Mouse (Mus musculus): ENCODE measurements around the gene Stoml2. TPM values are rescaled to one million over a fixed set of nuclear protein-coding genes. Genes with fewer than 3 reads are reported as not detected.
"Not testable (repeated sequence)": the region's sequence is repeated elsewhere in the genome, so short reads cannot be mapped to it uniquely, and the experiment has no call there.

Stoml2 gene
- polyA plus RNA-seq, 1 experiment from 2014 or later, result 286 TPM

DNA sequence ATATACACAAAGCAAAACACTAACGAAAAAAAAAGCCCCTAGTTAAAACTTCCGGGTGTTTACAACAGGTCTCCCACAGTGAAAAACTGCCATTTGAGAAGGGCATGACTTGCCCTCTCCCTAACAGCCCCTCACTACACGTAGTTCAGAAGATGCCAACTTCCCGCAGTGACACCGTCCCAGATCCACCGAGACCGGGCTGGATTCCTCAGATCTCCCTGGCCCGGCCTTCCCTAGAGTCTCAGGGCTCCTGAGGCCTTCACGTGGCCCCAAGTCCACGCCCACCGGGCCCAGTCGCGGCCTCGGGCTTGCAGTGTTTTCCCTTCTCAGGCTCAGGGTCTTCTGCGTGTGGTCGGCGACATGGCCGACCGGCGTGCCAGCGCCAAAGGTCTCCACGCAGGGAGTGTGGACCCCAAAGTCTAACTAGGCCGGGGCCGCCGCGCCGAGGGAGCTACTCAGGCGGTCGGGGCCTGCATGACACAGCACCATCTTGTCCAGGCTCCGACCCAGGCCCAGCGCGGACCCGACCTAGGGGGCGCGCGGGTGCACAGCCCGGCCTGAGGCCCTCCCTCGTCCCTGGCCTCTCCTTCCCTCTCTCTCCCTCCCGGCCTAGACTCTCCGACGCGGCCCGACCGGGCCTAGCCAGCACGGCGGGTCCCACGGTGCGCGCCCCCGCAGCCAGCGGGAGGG is 31.9 kb downstream of the Stoml2 start:
- under 1% methylated on average over 51 of the region's 51 CpGs for WGBS
- H3K4me3 ChIP-seq, result peak overlapping the region; percentile 94
- H3K4me1 ChIP-seq, result peaks cover 15% of the 10 kb centered on the region; the same call in 1 of the 2 replicates
- H3K9me3 ChIP-seq, result no peaks in the 10 kb centered on the region
- peak overlapping the region; percentile 58 for H3K4me2 ChIP-seq
- H3K36me3 ChIP-seq, result peaks cover 22% of the 10 kb centered on the region
- peak; percentile 68 for ATAC-seq (ENCODE audit: insufficient number of reproducible peaks, low FRiP score, low TSS enrichment, low read depth)
- H3K27ac ChIP-seq, result peak overlapping the region; percentile 100
- H3K27me3 ChIP-seq, result no peaks in the 10 kb centered on the region
- peak overlapping the region; percentile 97 for H3K9ac ChIP-seq

DNA sequence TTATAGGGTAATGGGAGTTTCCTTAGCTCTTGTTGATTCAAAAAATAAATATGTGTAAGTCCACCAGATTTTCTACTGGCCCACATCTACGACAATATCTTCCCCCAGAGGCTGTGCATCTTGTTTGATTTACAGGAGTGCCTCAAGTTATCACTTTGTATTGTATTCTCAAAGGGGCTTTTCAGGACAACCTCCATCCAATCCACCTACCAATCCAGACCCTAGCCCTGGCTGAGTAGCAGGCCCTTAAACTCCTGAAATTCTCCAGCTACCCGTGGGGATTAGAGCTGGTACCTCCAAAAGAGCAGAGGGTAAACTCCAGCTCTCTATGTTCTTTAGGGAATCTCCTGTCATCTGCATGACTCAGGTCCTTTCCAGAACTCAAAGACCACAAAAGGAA is 33.5 kb downstream of the Stoml2 start:
- Histone ChIP-seq H3K27ac (no peak overlapping the region), H3K4me2 (peak overlapping the region; percentile 58), H3K4me3 (peak overlapping the region; percentile 94; the same call in 1 of the 2 replicates), H3K27me3 (no peaks in the 10 kb centered on the region), H3K36me3 (peaks cover 28% of the 10 kb centered on the region), H3K9ac (no peak overlapping the region), H3K9me3 (no peaks in the 10 kb centered on the region), H3K4me1 (peaks cover 15% of the 10 kb centered on the region; the same call in 1 of the 2 replicates)
- WGBS, result 61% methylated on average over 2 of the region's 2 CpGs
- ATAC-seq (ENCODE audit: insufficient number of reproducible peaks, low FRiP score, low TSS enrichment, low read depth), result no peak

DNA sequence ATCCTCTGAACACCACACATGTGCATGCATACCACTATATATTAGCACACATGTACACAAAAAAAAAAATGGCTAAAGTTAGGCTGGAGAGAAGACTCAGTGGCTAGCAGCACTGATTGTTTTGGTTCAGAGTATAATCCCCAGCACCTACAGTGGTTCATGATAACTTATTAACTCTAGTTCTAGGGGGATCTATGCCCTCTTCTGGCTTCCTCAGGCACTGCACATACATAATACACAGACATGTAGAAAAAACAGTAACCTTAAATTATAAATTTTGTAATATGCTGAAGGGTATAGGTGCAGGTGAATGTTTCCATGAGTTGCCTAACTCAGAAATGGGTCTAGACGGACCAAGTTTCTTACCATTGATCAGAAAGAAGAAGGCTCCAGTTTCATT is 43.2 kb downstream of the Stoml2 start:
- H3K36me3 ChIP-seq, result peaks cover 97% of the 10 kb centered on the region
- WGBS, result 76% methylated on average over 1 of the region's 1 CpGs

DNA sequence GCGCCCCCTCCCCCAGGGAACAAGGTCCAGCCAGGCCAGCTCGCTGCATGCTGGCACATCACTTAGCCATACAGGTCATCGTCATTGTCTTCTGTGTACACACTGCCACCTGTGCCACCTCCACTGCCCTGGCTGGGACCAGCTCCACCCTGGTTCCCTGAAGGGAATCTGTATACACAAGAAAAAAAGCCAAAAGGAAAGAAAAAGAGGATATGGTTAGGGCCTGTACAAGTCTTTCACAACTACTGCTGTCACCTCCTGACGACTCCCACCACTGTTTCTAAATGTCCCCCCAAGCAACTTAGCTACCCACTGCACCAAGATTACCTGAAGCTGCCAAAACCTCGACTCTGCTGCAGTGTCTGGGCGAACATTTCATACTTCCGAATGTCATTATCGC is 51.0 kb downstream of the Stoml2 start:
- 93% methylated on average over 8 of the region's 8 CpGs for WGBS
- ATAC-seq (ENCODE audit: insufficient number of reproducible peaks, low FRiP score, low TSS enrichment, low read depth); H3K27ac ChIP-seq; H3K4me2 ChIP-seq; H3K4me1 ChIP-seq; H3K9ac ChIP-seq; H3K4me3 ChIP-seq; H3K9me3 ChIP-seq; H3K27me3 ChIP-seq: not testable (repeated sequence)
- peaks cover 67% of the 10 kb centered on the region for H3K36me3 ChIP-seq

More for the DNA sequence above, 43.2 kb downstream of the Stoml2 start:
- Histone ChIP-seq H3K4me3 (no peak overlapping the region), H3K4me1 (no peaks in the 10 kb centered on the region), H3K9ac (no peak overlapping the region), H3K4me2 (no peak overlapping the region), H3K27ac (no peak overlapping the region), H3K27me3 (no peaks in the 10 kb centered on the region), H3K9me3 (no peaks in the 10 kb centered on the region)
- no peak for ATAC-seq (ENCODE audit: insufficient number of reproducible peaks, low FRiP score, low TSS enrichment, low read depth)

DNA sequence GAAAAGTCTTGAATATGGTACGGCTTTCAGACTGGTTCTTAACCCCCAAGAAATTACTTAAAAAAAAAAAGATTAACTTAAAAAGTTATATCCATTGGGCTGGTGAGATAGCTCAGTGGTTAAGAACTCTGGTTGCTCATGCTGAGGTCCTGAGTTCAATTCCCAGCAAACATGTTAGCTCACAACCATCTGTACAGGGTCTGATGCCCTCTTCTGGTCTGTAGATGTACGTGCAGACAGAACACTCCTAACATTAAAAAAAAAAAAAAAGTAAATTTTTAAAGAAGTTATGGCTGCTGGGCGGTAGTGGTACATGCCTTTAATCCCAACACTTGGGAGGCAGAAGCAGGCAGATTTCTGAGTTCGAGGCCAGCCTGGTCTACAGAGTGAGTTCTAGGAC is 53.4 kb downstream of the Stoml2 start:
- Histone ChIP-seq H3K27ac (no peak overlapping the region), H3K4me2 (no peak overlapping the region), H3K27me3 (no peaks in the 10 kb centered on the region), H3K9ac (no peak overlapping the region), H3K36me3 (peaks cover 45% of the 10 kb centered on the region), H3K9me3 (no peaks in the 10 kb centered on the region), H3K4me3 (no peak overlapping the region), H3K4me1 (no peaks in the 10 kb centered on the region)
- WGBS, result 86% methylated on average over 4 of the region's 4 CpGs
- no peak for ATAC-seq (ENCODE audit: insufficient number of reproducible peaks, low FRiP score, low TSS enrichment, low read depth)

Other genes starting within 250 kb of the Stoml2 start
- not detected in 2 replicates for gene Fam205a1, start 177.8 kb downstream of the Stoml2 start, polyA plus RNA-seq (2015; fragmentation: Nextera tagmentation; extraction: Ambion mirVana)
- not detected in 2 replicates for gene Gm12394, start 174.9 kb downstream of the Stoml2 start, polyA plus RNA-seq (2015; fragmentation: Nextera tagmentation; extraction: Ambion mirVana)
- 0.38 TPM in 1 of 2 replicates, not detected in the other for gene Fam205c, start 157.5 kb downstream of the Stoml2 start, polyA plus RNA-seq (2015; fragmentation: Nextera tagmentation; extraction: Ambion mirVana)
- 2.0 and 2.2 TPM in 2 replicates for gene Phf24, start 115.0 kb downstream of the Stoml2 start, polyA plus RNA-seq (2015; fragmentation: Nextera tagmentation; extraction: Ambion mirVana)
- 11.2 and 13.5 TPM in 2 replicates for gene Dnajb5, start 81.9 kb downstream of the Stoml2 start, polyA plus RNA-seq (2015; fragmentation: Nextera tagmentation; extraction: Ambion mirVana)
- 0.42 and 0.55 TPM in 2 replicates for gene 1700022I11Rik, start 62.1 kb downstream of the Stoml2 start, polyA plus RNA-seq (2015; fragmentation: Nextera tagmentation; extraction: Ambion mirVana)
- gene Vcp, start 31.2 kb downstream of the Stoml2 start, polyA plus RNA-seq (2015; fragmentation: Nextera tagmentation; extraction: Ambion mirVana), result 505 and 519 TPM in 2 replicates
- gene Fancg, start 21.2 kb downstream of the Stoml2 start, polyA plus RNA-seq (2015; fragmentation: Nextera tagmentation; extraction: Ambion mirVana), result 20.7 and 26.1 TPM in 2 replicates
- gene Pigo, start 5.9 kb downstream of the Stoml2 start, polyA plus RNA-seq (2015; fragmentation: Nextera tagmentation; extraction: Ambion mirVana), result 22.7 and 23.1 TPM in 2 replicates
- 14.4 and 14.9 TPM in 2 replicates for gene Fam214b, start 14.5 kb upstream of the Stoml2 start, polyA plus RNA-seq (2015; fragmentation: Nextera tagmentation; extraction: Ambion mirVana)
- gene Unc13b, start 27.2 kb upstream of the Stoml2 start, polyA plus RNA-seq (2015; fragmentation: Nextera tagmentation; extraction: Ambion mirVana), result 2.7 and 2.9 TPM in 2 replicates
- 0.40 and 0.47 TPM in 2 replicates for gene Atp8b5, start 235.4 kb upstream of the Stoml2 start, polyA plus RNA-seq (2015; fragmentation: Nextera tagmentation; extraction: Ambion mirVana)

All from limb, embryonic 15.5 days (tissue).